Mouse (Mus musculus): ENCODE data around the gene Gba.

- no peak for TF ChIP-seq CTCF (IDR thresholded peaks at IDR 0.05; ENCODE audit: low read depth)
- TF ChIP-seq EP300 (IDR thresholded peaks at IDR 0.05; ENCODE audit: low read depth): peak; percentile 74
Measured at GRCm38 (mm10) chr3:89251365-89251895, 48.7 kb downstream of the Gba start.

All from heart, postnatal 0 days (tissue).